8 mouse cellular contexts compared by ENCODE assay signal in genomic region chr1:74392446-74392994, GRCm38 (mm10). TPM values are rescaled to one million over a fixed set of nuclear protein-coding genes. Genes with fewer than 3 reads are reported as not detected.
DNase-seq lines count a peak whose midpoint lies in the region; ATAC-seq and TF ChIP-seq lines count a peak whose summit lies in the region.

No protein-coding gene starts in this region.

- no peaks in the 10 kb centered on the region for H3K27me3 ChIP-seq in heart, embryonic 11.5 days (ENCODE audit: control insufficient read depth, insufficient read depth, low read length)
- peaks cover 16% of the 10 kb centered on the region for H3K27me3 ChIP-seq in embryonic facial prominence, embryonic 10.5 days (replicated peaks; ENCODE audit: low read depth, poor library complexity, severe bottlenecking)
- H3K27me3 ChIP-seq in hindbrain, postnatal 0 days (ENCODE audit: insufficient read depth, low read length): no peaks in the 10 kb centered on the region
- H3K27me3 ChIP-seq in liver, embryonic 13.5 days: no peaks in the 10 kb centered on the region
- no peaks in the 10 kb centered on the region for H3K27me3 ChIP-seq in stomach, embryonic 14.5 days (ENCODE audit: control insufficient read depth, insufficient read depth, low read length)

- no peak; the same call in 1 of the 2 replicates for ATAC-seq in heart, embryonic 11.5 days (replicated peaks; ENCODE audit: insufficient number of reproducible peaks, low FRiP score, low TSS enrichment)
- ATAC-seq in hindbrain, postnatal 0 days: peak; percentile 15; the same call in 1 of the 2 replicates
- ATAC-seq in liver, embryonic 13.5 days (ENCODE audit: low read depth): peak; percentile 6
- peak; percentile 2; the same call in 1 of the 2 replicates for ATAC-seq in stomach, embryonic 14.5 days (ENCODE audit: insufficient number of reproducible peaks, insufficient read depth, low FRiP score, low read depth)

- WGBS in heart, embryonic 11.5 days (ENCODE audit: insufficient replicate concordance): 1% methylated on average over 16 of the region's 16 CpGs
- WGBS in embryonic facial prominence, embryonic 10.5 days: 1% methylated on average over 16 of the region's 16 CpGs
- under 1% methylated on average over 16 of the region's 16 CpGs for WGBS in hindbrain, postnatal 0 days
- WGBS in liver, embryonic 13.5 days (ENCODE audit: insufficient replicate concordance): 7% methylated on average over 16 of the region's 16 CpGs
- WGBS in stomach, embryonic 14.5 days: 2% methylated on average over 16 of the region's 16 CpGs

- H3K27ac ChIP-seq in heart, embryonic 11.5 days (ENCODE audit: low read depth, low read length): peak overlapping the region; percentile 100
- peak overlapping the region; percentile 99 for H3K27ac ChIP-seq in embryonic facial prominence, embryonic 10.5 days (replicated peaks)
- H3K27ac ChIP-seq in hindbrain, postnatal 0 days: peak overlapping the region; percentile 91; the same call in 1 of the 2 replicates
- peak overlapping the region; percentile 97 for H3K27ac ChIP-seq in liver, embryonic 13.5 days
- H3K27ac ChIP-seq in stomach, embryonic 14.5 days (ENCODE audit: low read length): peak overlapping the region; percentile 99

- H3K9me3 ChIP-seq in heart, embryonic 11.5 days (replicated peaks; ENCODE audit: control insufficient read depth, low read length): no peaks in the 10 kb centered on the region
- H3K9me3 ChIP-seq in embryonic facial prominence, embryonic 10.5 days: no peaks in the 10 kb centered on the region
- H3K9me3 ChIP-seq in hindbrain, postnatal 0 days (ENCODE audit: low read length): no peaks in the 10 kb centered on the region
- H3K9me3 ChIP-seq in liver, embryonic 13.5 days (replicated peaks): no peaks in the 10 kb centered on the region
- no peaks in the 10 kb centered on the region for H3K9me3 ChIP-seq in stomach, embryonic 14.5 days (ENCODE audit: control insufficient read depth, low read depth, low read length)

- H3K4me2 ChIP-seq in heart, embryonic 11.5 days: peak overlapping the region; percentile 76
- peak overlapping the region; percentile 93 for H3K4me2 ChIP-seq in hindbrain, postnatal 0 days (ENCODE audit: low read depth, low read length)
- peak overlapping the region; percentile 96 for H3K4me2 ChIP-seq in liver, embryonic 13.5 days
- H3K4me2 ChIP-seq in stomach, embryonic 14.5 days (replicated peaks; ENCODE audit: low read depth, low read length): peak overlapping the region; percentile 92

- H3K36me3 ChIP-seq in heart, embryonic 11.5 days (ENCODE audit: control insufficient read depth, insufficient read depth, low read length): peaks cover 19% of the 10 kb centered on the region
- peaks cover 30% of the 10 kb centered on the region for H3K36me3 ChIP-seq in embryonic facial prominence, embryonic 10.5 days (replicated peaks)
- peaks cover 6% of the 10 kb centered on the region; the same call in 1 of the 2 replicates for H3K36me3 ChIP-seq in hindbrain, postnatal 0 days (ENCODE audit: insufficient read depth, low read length)
- H3K36me3 ChIP-seq in liver, embryonic 13.5 days: peaks cover 27% of the 10 kb centered on the region
- peaks cover 21% of the 10 kb centered on the region for H3K36me3 ChIP-seq in stomach, embryonic 14.5 days (ENCODE audit: control insufficient read depth, insufficient read depth, low read length)

- peaks cover 22% of the 10 kb centered on the region for H3K4me1 ChIP-seq in heart, embryonic 11.5 days (ENCODE audit: control insufficient read depth, insufficient read depth, low read length)
- H3K4me1 ChIP-seq in embryonic facial prominence, embryonic 10.5 days: peaks cover 63% of the 10 kb centered on the region
- H3K4me1 ChIP-seq in hindbrain, postnatal 0 days (ENCODE audit: insufficient read depth, low read length): peaks cover 4% of the 10 kb centered on the region; the same call in 1 of the 2 replicates
- H3K4me1 ChIP-seq in liver, embryonic 13.5 days (replicated peaks): peaks cover 77% of the 10 kb centered on the region
- peaks cover 29% of the 10 kb centered on the region; the same call in 1 of the 2 replicates for H3K4me1 ChIP-seq in stomach, embryonic 14.5 days (ENCODE audit: control insufficient read depth, insufficient read depth, low read length)

- no peak for TF ChIP-seq CTCF in hindbrain, postnatal 0 days (IDR thresholded peaks at IDR 0.05; ENCODE audit: low read depth)

- peak overlapping the region; percentile 99 for H3K9ac ChIP-seq in heart, embryonic 11.5 days (ENCODE audit: low read depth, low read length)
- H3K9ac ChIP-seq in hindbrain, postnatal 0 days (replicated peaks; ENCODE audit: low read length): peak overlapping the region; percentile 84
- peak overlapping the region; percentile 98 for H3K9ac ChIP-seq in liver, embryonic 13.5 days
- peak overlapping the region; percentile 99 for H3K9ac ChIP-seq in stomach, embryonic 14.5 days (replicated peaks; ENCODE audit: low read depth, low read length)

- peak overlapping the region; percentile 91 for H3K4me3 ChIP-seq in heart, embryonic 11.5 days (ENCODE audit: low read depth, low read length)
- peak overlapping the region; percentile 78 for H3K4me3 ChIP-seq in embryonic facial prominence, embryonic 10.5 days
- H3K4me3 ChIP-seq in hindbrain, postnatal 0 days (ENCODE audit: low read length): peak overlapping the region; percentile 96
- H3K4me3 ChIP-seq in liver, embryonic 13.5 days (replicated peaks): peak overlapping the region; percentile 86
- H3K4me3 ChIP-seq in stomach, embryonic 14.5 days (ENCODE audit: low read depth, low read length): peak overlapping the region; percentile 95

- no peak for DNase-seq in heart, adult 9 months (ENCODE audit: low spot score in 2 of 2)
- DNase-seq in embryonic facial prominence, embryonic 10.5 days (ENCODE audit: low spot score): no peak
- DNase-seq in hindbrain, postnatal 0 days (ENCODE audit: low spot score): no peak
- no peak for DNase-seq in liver, embryonic 13.5 days
- DNase-seq in urinary bladder, postnatal 14 days (ENCODE audit: low spot score): no peak
- DNase-seq in thymus, postnatal 4 days: no peak

RNA-seq across cellular contexts. Expression of gene Ctdsp1, which starts 1.2 kb away (rescaled TPM):
- 59.6 and 63.8 TPM in 2 replicates for polyA plus RNA-seq in heart, embryonic 11.5 days (2014; fragmentation: Nextera tagmentation; extraction: Ambion mirVana)
- 42.2 and 49.0 TPM in 2 replicates for polyA plus RNA-seq in embryonic facial prominence, embryonic 10.5 days (2016; fragmentation: Nextera tagmentation; extraction: Ambion mirVana)
- 35.7 and 38.4 TPM in 2 replicates for total RNA-seq in hindbrain, postnatal 0 days (2014; rRNA removed)
- polyA plus RNA-seq in hindbrain, postnatal 0 days (2015; fragmentation: Nextera tagmentation; extraction: Ambion mirVana): 17.9 and 18.2 TPM in 2 replicates
- 33.1 and 35.6 TPM in 2 replicates for polyA plus RNA-seq in liver, embryonic 13.5 days (2015; fragmentation: Nextera tagmentation; extraction: Ambion mirVana)
- polyA plus RNA-seq in stomach, embryonic 14.5 days (2014; fragmentation: Nextera tagmentation; extraction: Ambion mirVana): 88.0 and 90.7 TPM in 2 replicates

RNA-seq across cellular contexts. Expression of gene Vil1, which starts 16.7 kb away (rescaled TPM):
- 0.23 and 0.45 TPM in 2 replicates for polyA plus RNA-seq in heart, embryonic 11.5 days (2014; fragmentation: Nextera tagmentation; extraction: Ambion mirVana)
- polyA plus RNA-seq in embryonic facial prominence, embryonic 10.5 days (2016; fragmentation: Nextera tagmentation; extraction: Ambion mirVana): 0.26 and 0.37 TPM in 2 replicates
- 0.26 TPM in 1 of 2 replicates, not detected in the other for total RNA-seq in hindbrain, postnatal 0 days (2014; rRNA removed)
- polyA plus RNA-seq in hindbrain, postnatal 0 days (2015; fragmentation: Nextera tagmentation; extraction: Ambion mirVana): 0.14 and 0.18 TPM in 2 replicates
- polyA plus RNA-seq in liver, embryonic 13.5 days (2015; fragmentation: Nextera tagmentation; extraction: Ambion mirVana): 0.62 and 0.90 TPM in 2 replicates
- polyA plus RNA-seq in stomach, embryonic 14.5 days (2014; fragmentation: Nextera tagmentation; extraction: Ambion mirVana): 5.9 and 7.7 TPM in 2 replicates

RNA-seq across cellular contexts. Expression of gene Slc11a1, which starts 17.5 kb away (rescaled TPM):
- 1.1 TPM in 2 replicates for polyA plus RNA-seq in heart, embryonic 11.5 days (2014; fragmentation: Nextera tagmentation; extraction: Ambion mirVana)
- 1.7 and 2.1 TPM in 2 replicates for polyA plus RNA-seq in embryonic facial prominence, embryonic 10.5 days (2016; fragmentation: Nextera tagmentation; extraction: Ambion mirVana)
- 3.6 and 10.6 TPM in 2 replicates for total RNA-seq in hindbrain, postnatal 0 days (2014; rRNA removed)
- polyA plus RNA-seq in hindbrain, postnatal 0 days (2015; fragmentation: Nextera tagmentation; extraction: Ambion mirVana): 2.3 and 2.9 TPM in 2 replicates
- polyA plus RNA-seq in liver, embryonic 13.5 days (2015; fragmentation: Nextera tagmentation; extraction: Ambion mirVana): 9.6 and 10.0 TPM in 2 replicates
- 5.3 and 6.1 TPM in 2 replicates for polyA plus RNA-seq in stomach, embryonic 14.5 days (2014; fragmentation: Nextera tagmentation; extraction: Ambion mirVana)

RNA-seq across cellular contexts. Expression of gene Catip, which starts 30.6 kb away (rescaled TPM):
- 0.17 and 0.59 TPM in 2 replicates for polyA plus RNA-seq in heart, embryonic 11.5 days (2014; fragmentation: Nextera tagmentation; extraction: Ambion mirVana)
- polyA plus RNA-seq in embryonic facial prominence, embryonic 10.5 days (2016; fragmentation: Nextera tagmentation; extraction: Ambion mirVana): 0.22 and 0.28 TPM in 2 replicates
- 0.75 and 1.9 TPM in 2 replicates for total RNA-seq in hindbrain, postnatal 0 days (2014; rRNA removed)
- 1.8 and 2.6 TPM in 2 replicates for polyA plus RNA-seq in hindbrain, postnatal 0 days (2015; fragmentation: Nextera tagmentation; extraction: Ambion mirVana)
- 0.08 and 0.13 TPM in 2 replicates for polyA plus RNA-seq in liver, embryonic 13.5 days (2015; fragmentation: Nextera tagmentation; extraction: Ambion mirVana)
- polyA plus RNA-seq in stomach, embryonic 14.5 days (2014; fragmentation: Nextera tagmentation; extraction: Ambion mirVana): 0.69 and 0.81 TPM in 2 replicates
